Mouse (Mus musculus) forebrain, postnatal 0 days (tissue): ENCODE results near the gene Engase. TPM values are rescaled to one million over a fixed set of nuclear protein-coding genes. Genes with fewer than 3 reads are reported as not detected.

ENCODE experiments used
- ATAC-seq: fragments of 200-750 bp; cut with Nextera tagmentation; 2 replicates; pipeline ENCODE4 v1.8.0; 2017; ENCODE audit warnings: mild to moderate bottlenecking, moderate library complexity
- DNase-seq: peaks from one replicate; pipeline ENCODE4 v3.0.0-alpha.2; 2015
- H3K27ac ChIP-seq: fragments of 300-500 bp; sonication (generic); 2 replicates; pipeline ENCODE4 v1.5.1; 2014; ENCODE audit warnings: low read depth, mild to moderate bottlenecking, antibody characterized with exemption, low read length, moderate library complexity, mixed read lengths
- H3K27me3 ChIP-seq: fragments of 300-500 bp; sonication (generic); 2 replicates; pipeline ENCODE4 v1.6.1; 2014; ENCODE audit warnings: mild to moderate bottlenecking, low read length, mixed read lengths; ENCODE audit not compliant: insufficient read depth
- H3K36me3 ChIP-seq: fragments of 300-500 bp; sonication (generic); 2 replicates; pipeline ENCODE4 v1.6.1; 2014; ENCODE audit warnings: mild to moderate bottlenecking, moderate library complexity; ENCODE audit not compliant: insufficient read depth
- H3K4me1 ChIP-seq: fragments of 300-500 bp; sonication (generic); 2 replicates; pipeline ENCODE4 v1.6.1; 2014; ENCODE audit warnings: antibody characterized with exemption; ENCODE audit not compliant: insufficient read depth
- H3K4me2 ChIP-seq: fragments of 300-500 bp; sonication (generic); 2 replicates; pipeline ENCODE4 v1.6.1; 2014; ENCODE audit warnings: low read depth, mild to moderate bottlenecking, moderate library complexity
- H3K4me3 ChIP-seq: fragments of 300-500 bp; sonication (generic); 2 replicates; pipeline ENCODE4 v1.5.1; 2014; ENCODE audit warnings: low read depth, low read length, mixed read lengths
- H3K9ac ChIP-seq: fragments of 300-500 bp; sonication (generic); 2 replicates; pipeline ENCODE4 v1.6.1; 2014; ENCODE audit warnings: mild to moderate bottlenecking
- H3K9me3 ChIP-seq: fragments of 300-500 bp; sonication (generic); 2 replicates; pipeline ENCODE4 v1.6.1; 2016; ENCODE audit warnings: low read length
- CTCF ChIP-seq: sonication (generic); IDR thresholded peaks from 2 replicates; pipeline ENCODE4 v1.5.1; 2016; ENCODE audit warnings: antibody characterized with exemption, control low read depth, low read depth
- WGBS: fragments of 180-500 bp; shearing (Covaris S2); extraction: QIAGEN DNeasy Blood & Tissue Kit; methylation state at CpG from one replicate; pipeline ENCODE4 v1.1.7; 2014; 5-methylcytosine and 5-hydroxymethylcytosine counted together
- polyA plus RNA-seq: library from polyadenylated mRNA; unstranded; fragments of >200 nt; fragmentation: Nextera tagmentation; extraction: Ambion mirVana; gene quantifications from 2 replicates; pipeline ENCODE4 v1.2.1, GENCODE M21; 2015
- total RNA-seq: library from RNA; depleted of rRNA; stranded (reverse); fragments of >200 nt; gene quantifications from 2 replicates; pipeline ENCODE4 v1.2.3, GENCODE M21; 2014; rRNA removed

Engase gene
- total and polyA plus RNA-seq, 2 experiments from 2014 or later: 5.7 to 8.1 TPM

- H3K4me1 ChIP-seq: no peaks in the 10 kb centered on the region
- H3K27ac ChIP-seq: no peak overlapping the region
- H3K9me3 ChIP-seq: no peaks in the 10 kb centered on the region
- H3K9ac ChIP-seq: no peak overlapping the region
- TF ChIP-seq CTCF: no peak
- no peaks in the 10 kb centered on the region for H3K36me3 ChIP-seq
- no peak overlapping the region for H3K4me2 ChIP-seq
- WGBS: 86% methylated on average over 9 of the region's 9 CpGs
- H3K27me3 ChIP-seq: no peaks in the 10 kb centered on the region
- no peak for ATAC-seq
- no peak for DNase-seq
- no peak overlapping the region for H3K4me3 ChIP-seq
Observed at GRCm38 (mm10) chr11:118528761-118529160, 52.1 kb downstream of the Engase start.

- no peak for TF ChIP-seq CTCF
- H3K27ac ChIP-seq: peak overlapping the region; percentile 45; the same call in 1 of the 2 replicates
- no peak overlapping the region for H3K9ac ChIP-seq
- no peaks in the 10 kb centered on the region for H3K36me3 ChIP-seq
- H3K4me2 ChIP-seq: no peak overlapping the region
- ATAC-seq (peak; percentile 7; the same call in 1 of the 2 replicates), DNase-seq (no peak)
- 43% methylated on average over 8 of the region's 8 CpGs for WGBS
- H3K4me1 ChIP-seq: no peaks in the 10 kb centered on the region
- no peaks in the 10 kb centered on the region for H3K27me3 ChIP-seq
- no peak overlapping the region for H3K4me3 ChIP-seq
- no peaks in the 10 kb centered on the region for H3K9me3 ChIP-seq
Observed at GRCm38 (mm10) chr11:118530313-118530712, 53.7 kb downstream of the Engase start.

GRCm38 (mm10) chr11:118534382-118535092 is 57.9 kb downstream of the Engase start:
- DNase-seq: peak; percentile 30
- WGBS: 36% methylated on average over 18 of the region's 18 CpGs
- Histone ChIP-seq H3K36me3 (no peaks in the 10 kb centered on the region), H3K4me3 (no peak overlapping the region), H3K4me1 (no peaks in the 10 kb centered on the region), H3K27me3 (no peaks in the 10 kb centered on the region), H3K27ac (no peak overlapping the region), H3K4me2 (no peak overlapping the region), H3K9me3 (no peaks in the 10 kb centered on the region), H3K9ac (no peak overlapping the region)
- peak; percentile 66; the same call in 1 of the 2 replicates for ATAC-seq
- peak; percentile 70 for TF ChIP-seq CTCF

- 72% methylated on average over 11 of the region's 11 CpGs for WGBS
- Histone ChIP-seq H3K4me1 (no peaks in the 10 kb centered on the region), H3K4me3 (no peak overlapping the region), H3K9me3 (no peaks in the 10 kb centered on the region), H3K36me3 (no peaks in the 10 kb centered on the region), H3K9ac (no peak overlapping the region), H3K4me2 (no peak overlapping the region), H3K27ac (no peak overlapping the region), H3K27me3 (no peaks in the 10 kb centered on the region)
- no peak for TF ChIP-seq CTCF
- DNase-seq: no peak
- no peak for ATAC-seq
Observed at GRCm38 (mm10) chr11:118538008-118538407, 61.4 kb downstream of the Engase start.

Other genes starting within 250 kb of the Engase start
- 64.1 and 74.1 TPM in 2 replicates for gene Cyth1, start 228.2 kb upstream of the Engase start, total RNA-seq
- gene Cyth1, start 228.2 kb upstream of the Engase start, polyA plus RNA-seq: 23.7 and 24.2 TPM in 2 replicates
- gene Usp36, start 186.6 kb upstream of the Engase start, total RNA-seq: 17.1 and 22.1 TPM in 2 replicates
- 6.7 and 9.5 TPM in 2 replicates for gene Usp36, start 186.6 kb upstream of the Engase start, polyA plus RNA-seq
- gene Cep295nl, start 134.3 kb upstream of the Engase start, total RNA-seq: 0.33 and 1.5 TPM in 2 replicates
- 0.14 and 0.21 TPM in 2 replicates for gene Cep295nl, start 134.3 kb upstream of the Engase start, polyA plus RNA-seq
- 174 and 208 TPM in 2 replicates for gene Timp2, start 121.1 kb upstream of the Engase start, total RNA-seq
- gene Timp2, start 121.1 kb upstream of the Engase start, polyA plus RNA-seq: 121 and 165 TPM in 2 replicates
- gene Lgals3bp, start 74.7 kb upstream of the Engase start, total RNA-seq: 15.5 and 15.6 TPM in 2 replicates
- 13.7 and 16.4 TPM in 2 replicates for gene Lgals3bp, start 74.7 kb upstream of the Engase start, polyA plus RNA-seq
- gene Cant1, start 57.7 kb upstream of the Engase start, total RNA-seq: 38.6 and 52.4 TPM in 2 replicates
- 27.8 and 31.6 TPM in 2 replicates for gene Cant1, start 57.7 kb upstream of the Engase start, polyA plus RNA-seq
- 5.1 and 8.5 TPM in 2 replicates for gene C1qtnf1, start 48.6 kb upstream of the Engase start, total RNA-seq
- gene C1qtnf1, start 48.6 kb upstream of the Engase start, polyA plus RNA-seq: 5.4 and 5.9 TPM in 2 replicates